Mouse (Mus musculus) ovary, adult 18-20 months (tissue): ENCODE data around the gene Ptpn23.
"Not testable (repeated sequence)": the region's sequence is repeated elsewhere in the genome, so short reads cannot be mapped to it uniquely, and the experiment has no call there.

Experiments used
- DNase-seq: peaks from one replicate; pipeline ENCODE4 v3.0.0; 2022; ENCODE audit warnings: low spot score, mixed read lengths

Gene Ptpn23

DNA sequence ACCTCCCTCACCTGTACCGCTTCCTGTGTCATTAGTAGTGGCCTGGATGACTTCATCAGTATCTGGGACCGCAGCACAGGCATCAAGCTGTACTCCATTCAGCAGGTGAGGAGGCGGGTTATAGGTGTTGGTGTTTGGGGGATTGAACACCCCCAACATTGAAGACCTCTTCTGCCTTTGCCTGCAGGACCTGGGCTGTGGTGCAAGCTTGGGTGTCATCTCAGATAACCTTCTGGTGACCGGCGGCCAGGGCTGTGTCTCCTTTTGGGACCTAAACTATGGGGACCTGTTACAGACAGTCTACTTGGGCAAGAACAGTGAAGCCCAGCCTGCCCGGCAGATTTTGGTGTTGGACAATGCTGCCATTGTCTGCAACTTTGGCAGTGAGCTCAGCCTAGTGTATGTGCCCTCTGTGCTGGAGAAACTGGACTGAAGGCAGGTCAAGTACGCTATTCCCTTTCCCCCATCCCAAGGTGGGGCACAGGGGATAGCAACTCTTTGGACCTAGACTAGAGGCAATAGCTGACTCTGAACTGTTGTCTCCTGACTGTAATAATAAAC lies 23.6 kb downstream of the Ptpn23 start:
- no peak for DNase-seq

DNA sequence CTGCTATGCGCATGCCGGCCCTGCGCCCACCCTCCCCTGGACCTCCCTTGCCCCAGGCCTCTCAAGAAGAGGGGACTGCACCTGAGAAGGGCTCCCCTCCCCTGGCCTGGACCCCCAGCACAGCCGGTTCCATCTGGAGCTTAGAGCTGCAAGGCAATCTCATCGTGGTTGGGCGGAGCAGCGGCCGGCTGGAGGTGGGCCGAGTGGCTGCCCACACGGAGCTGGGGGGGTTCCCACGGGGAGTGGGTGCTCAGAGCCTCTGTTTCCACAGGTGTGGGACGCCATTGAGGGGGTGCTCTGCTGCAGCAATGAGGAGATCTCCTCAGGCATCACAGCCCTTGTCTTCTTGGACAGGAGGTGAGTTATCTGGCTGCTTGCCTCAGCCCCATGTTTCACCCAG lies 26.7 kb downstream of the Ptpn23 start:
- no peak for DNase-seq

DNA sequence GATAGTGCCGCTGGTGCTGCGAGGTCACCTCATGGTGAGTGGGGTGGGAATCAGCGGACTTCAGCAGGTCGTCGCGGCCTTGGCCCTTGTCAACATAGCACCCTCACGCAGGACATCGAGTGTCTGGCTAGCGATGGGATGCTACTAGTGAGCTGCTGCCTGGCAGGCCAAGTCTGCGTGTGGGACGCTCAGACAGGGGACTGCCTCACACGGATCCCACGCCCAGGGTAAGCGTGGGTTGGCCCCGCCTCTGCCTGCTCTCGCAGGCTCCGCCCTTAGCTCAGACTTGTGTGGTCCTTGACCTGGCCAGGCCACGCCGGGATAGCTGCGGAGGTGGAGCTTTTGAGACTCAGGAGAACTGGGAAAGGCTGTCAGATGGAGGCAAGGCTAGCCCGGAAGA lies 27.4 kb downstream of the Ptpn23 start:
- peak; percentile 66 for DNase-seq

DNA sequence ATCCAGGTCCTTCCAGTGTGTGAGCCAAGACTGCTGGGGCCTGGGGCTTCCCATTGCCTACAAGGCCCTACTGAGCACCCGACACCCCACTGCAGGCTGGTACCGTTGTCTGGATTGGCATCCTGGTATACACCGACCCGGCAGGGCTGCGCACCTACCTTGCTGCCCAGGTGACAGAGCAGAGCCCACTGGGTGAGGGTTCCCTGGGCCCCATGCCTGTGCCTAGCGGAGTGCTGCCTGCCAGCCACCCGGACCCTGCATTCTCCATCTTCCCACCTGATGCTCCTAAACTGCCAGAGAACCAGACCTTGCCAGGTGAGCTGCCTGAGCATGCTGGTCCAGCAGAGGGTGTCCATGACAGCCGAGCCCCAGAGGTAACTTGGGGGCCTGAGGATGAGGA lies 28.7 kb downstream of the Ptpn23 start:
- DNase-seq = no peak

DNA sequence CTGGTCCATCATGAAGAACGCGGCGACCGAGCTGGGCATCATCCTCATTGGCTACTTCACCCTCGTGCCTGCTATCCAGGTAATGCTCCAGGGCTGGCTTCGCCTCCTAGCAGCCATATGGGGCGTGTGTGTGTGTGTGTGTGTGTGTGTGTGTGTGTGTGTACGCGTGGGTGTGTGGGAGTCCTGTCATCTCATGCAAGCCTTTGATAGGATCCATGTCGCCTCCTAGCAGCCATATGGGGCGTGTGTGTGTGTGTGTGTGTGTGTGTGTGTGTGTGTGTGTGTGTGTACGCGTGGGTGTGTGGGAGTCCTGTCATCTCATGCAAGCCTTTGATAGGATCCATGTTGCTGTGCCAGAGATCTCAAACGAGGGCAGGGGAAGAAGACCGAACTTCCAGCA lies 30.4 kb downstream of the Ptpn23 start:
- DNase-seq = not testable (repeated sequence)

DNA sequence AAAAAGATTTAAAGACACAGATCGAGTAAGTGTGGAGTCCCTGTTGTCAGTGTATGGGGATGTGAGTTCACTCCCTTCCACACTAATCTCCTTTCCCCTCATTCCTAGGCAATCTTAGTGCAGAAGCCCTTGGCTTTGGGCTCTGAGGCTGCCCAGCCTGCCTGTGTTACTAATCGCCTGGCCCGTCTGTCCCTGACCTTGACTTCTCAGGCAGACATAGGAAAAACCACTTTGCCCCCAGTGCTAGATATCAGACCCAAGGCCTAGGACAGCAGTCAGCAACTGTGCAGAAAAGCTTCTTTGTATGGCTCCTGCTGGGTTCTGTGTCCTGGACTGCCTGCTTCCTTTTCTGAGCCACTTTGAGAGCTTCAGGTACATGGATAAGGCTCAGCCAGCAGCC lies 32.3 kb downstream of the Ptpn23 start:
- peak; percentile 79 for DNase-seq

DNA sequence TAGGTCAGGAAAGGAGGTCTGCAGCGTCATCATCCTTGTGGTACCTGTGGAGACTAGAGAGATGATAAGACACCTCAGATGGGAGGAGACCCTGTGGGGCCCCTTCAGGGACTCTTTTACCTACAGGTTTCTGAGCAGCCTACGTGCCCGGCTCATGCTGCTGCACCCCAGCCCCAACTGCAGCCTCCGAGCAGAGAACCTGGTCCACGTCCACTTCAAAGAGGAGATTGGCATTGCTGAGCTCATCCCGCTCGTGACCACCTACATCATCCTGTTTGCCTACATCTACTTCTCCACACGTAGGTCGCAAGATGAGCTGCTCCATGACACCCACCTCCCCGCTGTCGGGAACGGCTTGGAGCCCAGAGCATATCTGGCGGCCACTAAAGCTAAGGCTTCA lies 34.1 kb downstream of the Ptpn23 start:
- DNase-seq = no peak

DNA sequence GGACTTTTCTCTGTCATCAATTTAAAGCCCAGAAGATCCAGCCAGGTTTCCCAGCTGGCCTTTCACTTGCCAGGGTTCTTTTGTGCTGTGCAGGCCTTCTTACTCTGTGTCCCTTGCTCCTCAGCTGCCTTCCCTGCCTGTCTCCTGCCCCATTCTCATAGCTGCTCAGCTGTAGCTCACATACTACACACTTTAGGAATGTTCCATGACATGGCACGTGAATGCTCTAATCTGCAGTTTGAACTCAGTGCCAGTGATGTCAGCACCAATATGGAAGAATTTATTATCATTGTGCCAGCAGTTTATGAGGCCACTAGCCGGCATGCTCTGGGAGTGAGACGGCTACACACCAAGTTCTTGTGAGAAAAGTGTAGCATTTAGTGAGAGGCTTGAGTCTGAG lies 38.2 kb downstream of the Ptpn23 start:
- DNase-seq = no peak

DNA sequence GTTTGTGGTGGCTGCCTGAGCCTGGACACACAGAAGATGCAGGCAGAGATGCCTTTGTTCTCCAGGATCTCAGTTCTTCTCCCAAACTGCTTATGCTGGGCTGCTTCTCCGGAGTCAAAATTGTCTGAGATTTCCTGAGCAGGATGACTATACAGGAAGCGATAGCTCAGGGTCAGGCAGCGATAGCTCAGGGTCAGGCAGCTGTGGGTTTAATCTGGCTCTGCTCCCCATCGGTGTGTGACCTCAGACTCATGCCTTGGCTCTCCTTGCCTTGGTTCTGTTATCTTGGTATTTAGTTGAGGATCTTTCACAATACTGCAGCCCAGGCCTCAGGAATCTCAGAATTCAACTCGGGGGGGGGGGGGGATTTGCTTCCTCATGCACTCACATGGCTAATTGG lies 41.3 kb downstream of the Ptpn23 start:
- peak; percentile 80 for DNase-seq

DNA sequence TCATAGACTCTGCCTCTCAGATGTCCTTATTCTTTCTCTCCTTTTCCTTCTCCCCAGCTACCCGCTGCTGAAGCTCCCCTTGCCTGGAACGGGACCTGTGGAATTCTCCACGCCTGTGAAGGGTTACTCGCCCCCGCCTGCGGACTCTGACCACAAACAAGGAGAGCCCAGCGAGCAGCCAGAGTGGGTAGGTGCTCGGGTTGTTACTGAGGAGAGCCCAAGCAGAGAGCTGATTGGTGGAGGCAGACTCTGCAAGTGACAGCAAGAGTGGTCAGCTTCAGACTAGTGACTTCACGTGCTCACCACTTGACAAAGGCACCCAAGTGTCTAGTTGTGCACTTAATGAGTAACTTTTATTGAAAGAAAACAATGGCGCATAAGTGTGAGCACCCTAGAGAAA lies 45.7 kb downstream of the Ptpn23 start:
- no peak for DNase-seq

DNA sequence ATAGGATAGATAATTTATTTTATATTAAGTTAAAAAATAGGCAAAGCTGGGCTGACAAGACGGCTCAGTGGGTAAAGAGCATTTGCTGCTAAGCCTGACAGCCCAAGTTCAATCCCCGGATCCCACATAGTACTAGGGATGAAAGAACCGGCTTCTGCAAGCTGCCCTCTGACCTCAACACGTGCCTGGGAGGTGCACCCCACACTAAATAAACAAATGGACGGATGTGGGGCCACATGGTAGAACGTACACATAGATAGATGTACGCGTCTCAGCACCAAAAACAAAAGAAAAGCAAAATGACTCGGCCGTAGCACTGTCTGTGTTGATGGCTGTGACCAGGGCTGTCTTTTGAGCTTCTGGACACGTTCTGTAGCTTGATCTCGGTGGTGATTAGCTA lies 46.7 kb downstream of the Ptpn23 start:
- no peak for DNase-seq

DNA sequence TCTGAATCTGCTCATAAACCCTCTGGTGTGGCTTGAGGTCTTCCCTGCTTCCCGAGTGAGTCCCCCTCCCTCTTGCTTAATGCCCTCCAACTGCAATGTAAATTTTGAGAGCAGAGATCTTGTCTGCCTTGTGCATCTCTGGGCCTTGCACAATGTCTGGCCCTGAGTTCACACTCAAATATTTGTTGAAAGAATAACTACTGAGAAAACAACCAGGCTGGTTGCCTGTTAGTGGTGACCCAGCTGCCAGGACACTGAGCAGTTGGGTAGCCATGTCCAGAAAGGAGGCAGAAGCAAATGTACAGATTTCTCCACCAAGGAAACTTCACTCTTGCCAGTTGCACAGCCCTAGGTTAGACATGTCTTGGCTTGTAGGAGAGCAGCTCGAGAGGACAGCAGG lies 49.7 kb downstream of the Ptpn23 start:
- no peak for DNase-seq

DNA sequence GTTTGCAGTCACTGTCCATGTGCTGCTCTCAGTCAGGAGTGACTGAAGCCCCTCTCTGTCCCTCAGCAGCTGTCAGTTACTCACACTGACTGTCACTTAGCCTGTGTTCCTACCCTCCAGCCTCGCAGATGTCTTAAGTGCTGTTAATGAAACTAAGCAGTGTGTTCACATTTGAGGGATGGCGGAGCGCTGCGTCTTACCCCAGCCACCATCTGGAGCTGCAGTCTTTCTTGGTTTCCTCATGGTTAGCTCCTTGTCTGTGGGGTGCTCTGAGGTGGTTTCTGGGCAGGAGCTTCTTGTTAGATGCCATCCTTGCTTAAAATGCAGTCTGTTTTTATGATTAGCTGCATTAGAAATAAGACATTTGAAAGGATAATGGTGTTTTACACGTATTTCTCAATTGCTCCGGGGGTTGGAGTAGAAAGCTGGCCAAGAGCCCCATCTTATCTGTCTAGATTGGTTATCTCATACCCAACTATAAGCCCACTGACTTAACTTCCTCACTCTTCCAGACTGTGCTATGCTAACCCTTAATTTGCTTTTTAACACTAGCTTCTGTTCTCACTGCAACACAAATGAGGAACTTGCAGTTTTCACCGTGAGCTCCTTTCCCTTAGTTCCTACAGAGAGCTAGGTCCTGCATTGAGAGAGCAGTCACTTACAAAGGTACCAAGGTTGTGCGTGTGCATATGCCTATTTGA lies 55.9 kb downstream of the Ptpn23 start:
- no peak for DNase-seq

DNA sequence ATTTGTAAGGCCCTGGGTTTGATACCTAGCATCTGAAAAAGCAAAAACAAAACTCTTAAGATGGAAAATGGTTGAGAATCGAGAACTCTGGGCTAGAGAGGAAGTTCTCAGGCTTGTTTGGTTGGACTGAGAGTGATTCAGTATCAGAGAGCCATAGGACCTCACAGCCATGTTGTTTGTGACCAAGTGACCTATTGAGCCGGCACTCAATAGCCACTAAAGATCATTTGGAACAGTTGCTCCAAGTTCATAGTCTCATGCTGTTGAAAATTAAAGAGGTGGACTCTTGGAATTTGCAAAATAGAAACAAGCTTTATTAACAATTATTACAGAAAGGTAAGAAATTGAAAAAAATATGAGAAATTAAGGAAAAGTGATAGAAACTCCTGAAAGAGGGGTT lies 56.7 kb downstream of the Ptpn23 start:
- no peak for DNase-seq

DNA sequence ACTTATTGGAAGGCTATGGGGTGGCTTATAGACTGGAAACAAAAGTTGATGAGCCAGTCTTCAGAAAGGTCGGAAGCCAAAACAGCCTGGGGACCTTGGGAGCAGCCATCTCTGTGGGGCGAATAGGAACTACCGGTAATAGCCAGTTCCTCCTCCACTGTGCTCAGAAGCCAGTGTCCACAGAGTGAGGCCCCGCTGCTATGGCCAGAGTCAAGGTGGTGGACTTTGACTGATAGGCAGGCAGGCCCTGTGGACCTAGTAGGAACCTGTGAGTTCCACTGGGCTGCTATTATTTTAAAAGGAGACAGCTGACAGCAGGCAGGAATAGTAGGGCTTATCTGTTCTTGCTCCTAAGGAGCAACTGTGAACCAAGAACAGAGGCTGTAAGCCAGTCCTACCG lies 57.4 kb downstream of the Ptpn23 start:
- no peak for DNase-seq

DNA sequence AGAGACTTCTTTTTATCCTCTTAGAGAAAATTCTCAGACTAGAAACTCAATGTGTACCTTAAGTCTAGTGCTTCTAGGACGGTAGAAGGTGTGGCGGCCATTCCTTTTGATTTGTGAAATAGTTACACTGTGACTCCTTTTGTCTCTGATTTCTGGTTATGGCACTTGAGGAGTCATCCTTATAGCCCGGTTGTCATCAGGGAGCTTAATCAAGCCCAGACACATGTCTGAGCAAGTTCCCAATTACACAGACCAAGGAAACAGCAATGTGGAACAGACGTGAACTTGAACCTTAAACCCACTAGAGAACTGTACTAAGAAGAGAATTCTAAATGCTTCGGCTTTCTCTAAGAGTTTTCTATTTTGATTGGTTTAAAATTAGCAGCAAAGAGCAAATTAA lies 57.8 kb downstream of the Ptpn23 start:
- no peak for DNase-seq

DNA sequence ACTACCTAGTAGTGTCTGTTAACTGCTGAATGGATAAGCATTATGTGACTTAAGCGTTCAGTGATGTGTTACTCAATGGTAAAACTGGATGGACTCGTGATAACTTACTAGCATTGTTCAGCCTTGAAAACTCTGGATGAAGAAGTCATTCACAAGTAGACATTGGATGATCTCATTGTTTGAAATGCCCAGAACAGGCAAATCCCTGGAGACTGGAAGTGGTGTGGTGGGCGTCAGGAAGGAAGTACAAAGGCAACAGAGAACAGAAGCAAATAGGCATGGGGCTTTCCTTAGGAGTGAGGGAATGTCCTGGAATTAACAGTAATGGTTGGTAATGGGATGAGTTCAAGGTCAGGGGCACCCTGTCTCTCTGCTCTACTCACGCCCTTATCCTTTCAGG lies 59.1 kb downstream of the Ptpn23 start:
- DNase-seq = no peak

DNA sequence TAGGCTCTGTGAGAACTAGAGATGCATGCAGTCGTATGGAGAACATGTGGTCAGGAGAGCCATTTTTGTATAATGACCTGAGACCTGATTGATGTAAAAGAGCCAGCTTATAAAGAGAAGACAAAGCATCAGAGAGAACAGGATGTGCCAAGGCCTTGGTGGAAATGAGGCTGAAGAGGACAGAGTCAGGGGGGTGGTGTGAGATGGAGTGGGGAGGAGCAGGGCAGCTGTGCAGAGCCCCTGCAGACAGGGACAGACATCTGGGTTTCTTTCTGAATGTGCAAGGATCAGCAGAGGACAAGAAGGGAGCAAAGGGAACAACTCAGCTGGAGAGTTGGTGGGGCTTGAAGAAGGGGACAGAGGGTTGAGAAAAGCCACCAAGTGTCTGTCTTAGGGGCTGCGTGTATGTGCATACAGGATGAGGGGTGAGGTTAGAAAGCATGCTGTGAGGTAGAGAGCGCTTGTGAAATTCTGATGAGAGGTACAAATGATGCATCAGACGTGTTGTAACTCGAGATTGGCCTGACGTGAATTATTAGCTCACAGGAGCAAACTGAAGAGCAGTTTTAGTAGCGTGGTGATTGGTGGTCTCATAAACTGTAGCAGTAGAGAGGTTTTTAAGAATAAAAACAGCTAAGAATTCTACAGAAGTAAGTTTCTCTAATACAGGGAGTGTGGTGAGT lies 62.8 kb downstream of the Ptpn23 start:
- no peak for DNase-seq

DNA sequence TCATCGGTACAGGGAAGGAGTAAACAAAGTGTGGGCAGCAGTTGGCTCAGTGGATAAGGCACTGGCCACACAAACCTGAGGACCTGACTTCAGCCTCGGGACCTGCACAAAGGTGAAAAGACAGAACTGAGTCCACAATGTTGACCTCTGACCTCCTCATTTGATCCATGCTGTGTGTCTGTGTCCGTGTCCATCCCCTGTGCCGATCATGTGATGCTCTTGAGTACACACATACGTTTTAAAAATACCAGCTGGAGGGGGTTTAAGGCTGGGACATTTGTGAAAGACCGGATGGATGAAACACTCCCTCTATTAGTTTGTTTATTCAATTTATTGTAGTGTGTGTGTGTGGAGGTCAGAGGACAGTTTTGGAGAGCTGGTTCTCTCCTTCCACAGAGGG lies 64.2 kb downstream of the Ptpn23 start:
- DNase-seq = no peak

DNA sequence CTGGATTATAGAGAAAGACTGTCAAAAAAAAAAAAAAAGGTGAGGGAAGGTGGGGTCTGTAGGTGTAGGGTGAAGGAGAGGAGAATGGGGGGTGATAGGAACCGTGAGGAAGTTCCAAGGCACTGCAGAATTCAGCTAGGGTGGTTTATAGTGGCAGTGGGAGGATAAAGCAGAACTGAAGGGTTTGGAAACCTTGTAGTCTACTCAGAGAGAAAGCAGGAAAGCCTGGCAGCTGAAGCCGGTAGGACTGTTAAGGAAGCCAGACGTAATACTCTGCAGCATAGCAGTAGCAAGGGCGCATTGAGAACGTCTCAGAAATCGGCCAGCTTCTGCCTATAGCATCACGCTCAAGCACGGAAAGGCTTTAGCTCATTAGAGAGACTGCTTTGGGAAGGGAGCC lies 66.0 kb downstream of the Ptpn23 start:
- DNase-seq = no peak

DNA sequence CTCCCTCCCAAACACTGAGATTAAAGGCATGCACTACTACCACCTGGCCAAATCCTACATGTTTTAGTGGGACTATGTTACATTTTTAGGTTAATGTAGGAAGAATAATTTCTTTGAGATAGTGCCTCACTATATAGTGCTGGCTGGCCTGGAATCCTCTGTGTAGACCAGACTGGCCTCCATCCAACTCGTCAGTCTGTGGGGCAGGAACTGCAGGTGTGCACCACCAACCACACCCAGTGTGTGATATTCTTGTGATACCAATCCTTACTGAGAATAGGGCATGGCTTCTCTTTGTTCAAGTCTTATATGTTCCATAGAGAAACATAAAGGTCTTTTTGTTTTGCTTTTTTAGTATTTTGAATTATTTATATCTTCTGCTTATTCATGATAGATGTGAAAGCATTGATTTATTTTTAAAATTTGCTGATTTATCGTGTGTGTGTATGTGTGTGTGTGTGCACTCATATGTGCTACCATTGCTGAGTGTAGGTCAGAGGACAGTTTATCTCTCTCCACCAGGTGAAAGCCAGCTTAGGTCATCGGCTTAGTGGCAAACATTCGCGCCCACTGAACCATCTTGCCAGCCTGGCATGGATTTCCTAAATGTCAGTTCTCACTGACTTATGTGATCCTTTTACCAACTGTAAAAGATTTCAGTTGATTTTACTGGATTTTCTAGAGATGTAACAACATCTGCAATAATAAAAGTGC lies 67.8 kb downstream of the Ptpn23 start:
- DNase-seq = no peak
